Mouse (Mus musculus): ENCODE data around the gene Cntnap1. TPM values are rescaled to one million over a fixed set of nuclear protein-coding genes. Genes with fewer than 3 reads are reported as not detected.

The Cntnap1 gene
- polyA plus RNA-seq, 1 experiment from 2014 or later: 0.12 TPM

Small RNAs within 50 kb of the gene (microRNA-seq; reads per million reads assigned to microRNA genes)
- not detected for gene Gm27626

Other genes with a start within 250 kb of the Cntnap1 start
- 28.5 and 32.8 TPM in 2 replicates for gene Stat3, start 231.0 kb upstream of the Cntnap1 start, polyA plus RNA-seq (2015; fragmentation: Nextera tagmentation; extraction: Ambion mirVana)
- gene Cavin1, start 199.6 kb upstream of the Cntnap1 start, polyA plus RNA-seq (2015; fragmentation: Nextera tagmentation; extraction: Ambion mirVana): 25.5 and 26.6 TPM in 2 replicates
- gene Atp6v0a1, start 161.1 kb upstream of the Cntnap1 start, polyA plus RNA-seq (2015; fragmentation: Nextera tagmentation; extraction: Ambion mirVana): 52.8 and 64.0 TPM in 2 replicates
- 6.0 TPM in 2 replicates for gene Naglu, start 100.5 kb upstream of the Cntnap1 start, polyA plus RNA-seq (2015; fragmentation: Nextera tagmentation; extraction: Ambion mirVana)
- gene Hsd17b1, start 92.1 kb upstream of the Cntnap1 start, polyA plus RNA-seq (2015; fragmentation: Nextera tagmentation; extraction: Ambion mirVana): 0.14 and 0.24 TPM in 2 replicates
- gene Coasy, start 88.0 kb upstream of the Cntnap1 start, polyA plus RNA-seq (2015; fragmentation: Nextera tagmentation; extraction: Ambion mirVana): 23.0 and 23.2 TPM in 2 replicates
- gene Mlx, start 83.2 kb upstream of the Cntnap1 start, polyA plus RNA-seq (2015; fragmentation: Nextera tagmentation; extraction: Ambion mirVana): 32.5 and 34.4 TPM in 2 replicates
- gene Psmc3ip, start 75.1 kb upstream of the Cntnap1 start, polyA plus RNA-seq (2015; fragmentation: Nextera tagmentation; extraction: Ambion mirVana): 26.4 and 27.1 TPM in 2 replicates
- 11.5 and 13.0 TPM in 2 replicates for gene Retreg3, start 50.6 kb upstream of the Cntnap1 start, polyA plus RNA-seq (2015; fragmentation: Nextera tagmentation; extraction: Ambion mirVana)
- gene Tubg1, start 50.6 kb upstream of the Cntnap1 start, polyA plus RNA-seq (2015; fragmentation: Nextera tagmentation; extraction: Ambion mirVana): 49.7 and 54.4 TPM in 2 replicates
- gene Tubg2, start 14.6 kb upstream of the Cntnap1 start, polyA plus RNA-seq (2015; fragmentation: Nextera tagmentation; extraction: Ambion mirVana): 0.29 and 0.37 TPM in 2 replicates
- 1.0 and 1.1 TPM in 2 replicates for gene Plekhh3, start 828 bp downstream of the Cntnap1 start, polyA plus RNA-seq (2015; fragmentation: Nextera tagmentation; extraction: Ambion mirVana)
- gene Ccr10, start 4.9 kb downstream of the Cntnap1 start, polyA plus RNA-seq (2015; fragmentation: Nextera tagmentation; extraction: Ambion mirVana): not detected in 2 replicates
- 6.6 and 7.4 TPM in 2 replicates for gene Ezh1, start 55.9 kb downstream of the Cntnap1 start, polyA plus RNA-seq (2015; fragmentation: Nextera tagmentation; extraction: Ambion mirVana)
- gene Ramp2, start 75.5 kb downstream of the Cntnap1 start, polyA plus RNA-seq (2015; fragmentation: Nextera tagmentation; extraction: Ambion mirVana): 23.4 and 25.4 TPM in 2 replicates
- gene Vps25, start 83.2 kb downstream of the Cntnap1 start, polyA plus RNA-seq (2015; fragmentation: Nextera tagmentation; extraction: Ambion mirVana): 98.5 and 99.4 TPM in 2 replicates
- gene Wnk4, start 90.0 kb downstream of the Cntnap1 start, polyA plus RNA-seq (2015; fragmentation: Nextera tagmentation; extraction: Ambion mirVana): 5.5 and 7.9 TPM in 2 replicates
- 0.63 and 0.85 TPM in 2 replicates for gene Cntd1, start 108.5 kb downstream of the Cntnap1 start, polyA plus RNA-seq (2015; fragmentation: Nextera tagmentation; extraction: Ambion mirVana)
- 125 TPM in 2 replicates for gene Coa3, start 108.6 kb downstream of the Cntnap1 start, polyA plus RNA-seq (2015; fragmentation: Nextera tagmentation; extraction: Ambion mirVana)
- gene Becn1, start 131.8 kb downstream of the Cntnap1 start, polyA plus RNA-seq (2015; fragmentation: Nextera tagmentation; extraction: Ambion mirVana): 108 and 112 TPM in 2 replicates
- 198 and 239 TPM in 2 replicates for gene Psme3, start 145.7 kb downstream of the Cntnap1 start, polyA plus RNA-seq (2015; fragmentation: Nextera tagmentation; extraction: Ambion mirVana)
- 1.2 and 1.3 TPM in 2 replicates for gene Aoc2, start 154.5 kb downstream of the Cntnap1 start, polyA plus RNA-seq (2015; fragmentation: Nextera tagmentation; extraction: Ambion mirVana)
- gene Aoc3, start 160.1 kb downstream of the Cntnap1 start, polyA plus RNA-seq (2015; fragmentation: Nextera tagmentation; extraction: Ambion mirVana): 0.07 TPM in 1 of 2 replicates, not detected in the other
- gene G6pc, start 197.0 kb downstream of the Cntnap1 start, polyA plus RNA-seq (2015; fragmentation: Nextera tagmentation; extraction: Ambion mirVana): not detected in 2 replicates
- gene Aarsd1, start 247.1 kb downstream of the Cntnap1 start, polyA plus RNA-seq (2015; fragmentation: Nextera tagmentation; extraction: Ambion mirVana): 63.2 and 63.7 TPM in 2 replicates